Mouse (Mus musculus) liver, postnatal 0 days (tissue): ENCODE data around the gene Lyg1.

Experiments
- CTCF ChIP-seq: sonication (generic); IDR thresholded peaks from 2 replicates; pipeline ENCODE4 v1.5.1; 2016; ENCODE audit warnings: antibody characterized with exemption, low read depth
- EP300 ChIP-seq: IDR thresholded peaks from 2 replicates; pipeline ENCODE4 v1.6.1; 2016; ENCODE audit warnings: antibody characterized with exemption, low read depth, mild to moderate bottlenecking

DNA sequence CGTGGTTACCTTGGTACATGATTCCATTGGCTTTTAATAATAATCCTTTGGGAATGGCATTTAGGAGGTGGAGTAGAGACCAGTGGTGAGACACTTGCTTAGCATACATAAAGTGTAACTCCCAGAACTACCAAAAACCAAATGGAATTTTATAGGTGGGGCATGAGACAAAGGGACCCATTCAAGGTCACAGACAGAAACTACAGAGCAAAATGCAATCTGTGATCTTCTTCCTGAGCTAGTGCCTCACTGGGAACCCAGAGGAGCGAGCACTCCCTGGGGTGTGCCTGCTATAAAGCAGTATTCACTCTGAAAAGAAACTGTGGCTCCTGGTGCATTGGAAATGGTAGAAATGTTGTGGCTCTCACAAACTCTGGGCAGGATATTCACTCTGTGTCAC is 8.7 kb downstream of the Lyg1 start:
- TF ChIP-seq CTCF = no peak
- TF ChIP-seq EP300 = no peak
